Mouse (Mus musculus): ENCODE measurements at regions not wholly inside any gene's neighbourhood (a gene's known extent, or its start where the extent isn't known, plus 50 kb on each side); places are given as distances from the start of the nearest gene placed in this dataset.

- WGBS: 12% methylated on average over 9 of the region's 9 CpGs
- Histone ChIP-seq H3K27ac (ENCODE audit: low read depth, low read length) (no peak overlapping the region), H3K9me3 (ENCODE audit: low read length) (no peaks in the 10 kb centered on the region), H3K9ac (replicated peaks; ENCODE audit: low read length, poor library complexity, severe bottlenecking) (no peak overlapping the region), H3K27me3 (ENCODE audit: insufficient read depth, low read length) (no peaks in the 10 kb centered on the region), H3K4me3 (ENCODE audit: low read depth, low read length) (no peak overlapping the region), H3K4me1 (ENCODE audit: insufficient read depth, low read length) (0 out of 2 replicates have a peak, but pooled peaks cover 3% of the 10 kb centered on the region), H3K36me3 (ENCODE audit: insufficient read depth, low read length) (no peaks in the 10 kb centered on the region), H3K4me2 (ENCODE audit: low read depth, low read length, poor library complexity, severe bottlenecking) (no peak overlapping the region)
- TF ChIP-seq CTCF (IDR thresholded peaks at IDR 0.05): no peak
- ATAC-seq (ENCODE audit: low FRiP score) (no peak), DNase-seq (ENCODE audit: low spot score) (no peak)
Observed at GRCm38 (mm10) chr10:21746713-21747112, 135.3 kb upstream of the Sgk1 start.

DNA sequence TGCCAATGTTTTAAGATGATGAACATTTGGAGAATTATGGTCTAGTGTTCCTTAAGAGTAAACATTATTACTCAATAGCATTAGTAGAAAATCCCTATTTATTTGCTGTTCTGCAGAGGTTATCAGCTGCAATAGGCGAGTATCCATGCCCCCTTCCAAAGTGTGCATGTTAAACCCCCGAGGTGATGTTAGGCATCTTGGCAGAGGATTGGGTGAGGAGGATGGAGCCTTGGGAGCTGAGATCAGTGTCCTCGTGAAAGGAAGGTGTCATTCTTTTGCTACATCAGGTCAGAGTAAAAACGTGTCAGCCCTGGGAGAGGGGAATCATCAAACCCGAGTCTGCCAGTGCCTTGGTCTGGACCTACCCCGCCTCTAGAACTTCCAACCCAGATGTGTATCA, 130.7 kb upstream of the Sgk1 start:
- no peak overlapping the region for H3K4me2 ChIP-seq (ENCODE audit: low read depth, low read length, poor library complexity, severe bottlenecking)
- no peak overlapping the region for H3K27ac ChIP-seq (ENCODE audit: low read depth, low read length)
- H3K36me3 ChIP-seq (ENCODE audit: insufficient read depth, low read length): no peaks in the 10 kb centered on the region
- no peak for TF ChIP-seq CTCF (IDR thresholded peaks at IDR 0.05)
- no peaks in the 10 kb centered on the region for H3K9me3 ChIP-seq (ENCODE audit: low read length)
- peaks cover 3% of the 10 kb centered on the region; the same call in 1 of the 2 replicates for H3K4me1 ChIP-seq (ENCODE audit: insufficient read depth, low read length)
- no peak for ATAC-seq (ENCODE audit: low FRiP score)
- DNase-seq (ENCODE audit: low spot score): no peak
- H3K4me3 ChIP-seq (ENCODE audit: low read depth, low read length): no peak overlapping the region
- 79% methylated on average over 6 of the region's 6 CpGs for WGBS
- no peaks in the 10 kb centered on the region for H3K27me3 ChIP-seq (ENCODE audit: insufficient read depth, low read length)
- H3K9ac ChIP-seq (replicated peaks; ENCODE audit: low read length, poor library complexity, severe bottlenecking): no peak overlapping the region

DNA sequence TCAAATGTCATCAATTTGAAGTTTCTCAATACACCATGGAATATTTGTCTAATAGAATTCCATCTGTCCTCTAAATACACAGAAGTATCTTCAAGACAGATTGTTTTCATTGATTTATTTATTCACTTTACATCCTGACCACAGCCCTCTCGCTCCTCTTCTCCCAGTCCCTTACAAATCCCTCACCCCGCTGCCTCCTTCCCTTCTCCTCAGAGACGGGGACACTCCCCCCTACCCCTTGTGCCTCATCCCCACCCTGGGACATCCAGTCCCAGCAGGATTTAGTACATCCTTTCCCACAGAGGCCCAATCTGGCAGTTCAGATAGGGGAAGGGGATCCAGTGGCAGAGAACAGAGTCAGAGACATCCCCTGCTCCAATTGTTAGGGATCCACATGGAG, 129.6 kb upstream of the Sgk1 start:
- H3K4me3 ChIP-seq (ENCODE audit: low read depth, low read length): no peak overlapping the region
- H3K27me3 ChIP-seq (ENCODE audit: insufficient read depth, low read length): no peaks in the 10 kb centered on the region; the same call in 1 of the 2 replicates
- H3K4me1 ChIP-seq (ENCODE audit: insufficient read depth, low read length): no peaks in the 10 kb centered on the region; the same call in 1 of the 2 replicates
- ATAC-seq (ENCODE audit: low FRiP score) (no peak), DNase-seq (ENCODE audit: low spot score) (no peak)
- 51% methylated on average over 3 of the region's 3 CpGs for WGBS
- H3K4me2 ChIP-seq (ENCODE audit: low read depth, low read length, poor library complexity, severe bottlenecking): no peak overlapping the region
- no peak for TF ChIP-seq CTCF (IDR thresholded peaks at IDR 0.05)
- no peaks in the 10 kb centered on the region for H3K9me3 ChIP-seq (ENCODE audit: low read length)
- no peaks in the 10 kb centered on the region for H3K36me3 ChIP-seq (ENCODE audit: insufficient read depth, low read length)
- H3K27ac ChIP-seq (ENCODE audit: low read depth, low read length): no peak overlapping the region
- H3K9ac ChIP-seq (replicated peaks; ENCODE audit: low read length, poor library complexity, severe bottlenecking): no peak overlapping the region

GRCm38 (mm10) chr10:21754763-21755548, 127.0 kb upstream of the Sgk1 start:
- Histone ChIP-seq H3K4me3 (ENCODE audit: low read depth, low read length) (no peak overlapping the region), H3K4me2 (ENCODE audit: low read depth, low read length, poor library complexity, severe bottlenecking) (no peak overlapping the region), H3K9ac (replicated peaks; ENCODE audit: low read length, poor library complexity, severe bottlenecking) (no peak overlapping the region), H3K27me3 (ENCODE audit: insufficient read depth, low read length) (no peaks in the 10 kb centered on the region; the same call in 1 of the 2 replicates), H3K36me3 (ENCODE audit: insufficient read depth, low read length) (no peaks in the 10 kb centered on the region), H3K9me3 (ENCODE audit: low read length) (no peaks in the 10 kb centered on the region), H3K27ac (ENCODE audit: low read depth, low read length) (peak overlapping the region; percentile 34), H3K4me1 (ENCODE audit: insufficient read depth, low read length) (no peaks in the 10 kb centered on the region; the same call in 1 of the 2 replicates)
- TF ChIP-seq CTCF (IDR thresholded peaks at IDR 0.05): no peak
- peak; percentile 26 for DNase-seq (ENCODE audit: low spot score)
- 39% methylated on average over 12 of the region's 12 CpGs for WGBS
- ATAC-seq (ENCODE audit: low FRiP score): peak; percentile 70

DNA sequence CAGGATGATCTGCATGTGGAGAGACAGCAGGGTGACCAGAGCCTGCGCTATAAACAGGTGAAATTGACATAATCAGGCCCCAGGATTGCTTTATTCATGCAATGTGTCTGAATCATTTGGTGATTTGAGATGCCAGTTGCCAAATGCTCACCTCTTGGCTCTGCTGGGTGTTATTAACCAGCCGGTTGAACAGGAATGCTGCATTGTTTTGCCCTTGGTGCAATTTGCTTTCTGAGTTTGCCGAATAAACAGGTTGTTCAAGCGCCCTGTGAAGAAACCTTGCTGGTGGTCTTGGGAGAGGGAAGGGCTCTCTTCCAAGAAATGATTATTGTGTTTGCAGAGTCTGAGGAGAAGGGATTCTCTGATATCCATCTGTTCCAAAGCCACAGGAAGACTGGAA, 126.3 kb upstream of the Sgk1 start:
- H3K4me2 ChIP-seq (ENCODE audit: low read depth, low read length, poor library complexity, severe bottlenecking): no peak overlapping the region
- H3K9me3 ChIP-seq (ENCODE audit: low read length): no peaks in the 10 kb centered on the region
- no peaks in the 10 kb centered on the region; the same call in 1 of the 2 replicates for H3K4me1 ChIP-seq (ENCODE audit: insufficient read depth, low read length)
- H3K9ac ChIP-seq (replicated peaks; ENCODE audit: low read length, poor library complexity, severe bottlenecking): no peak overlapping the region
- DNase-seq (ENCODE audit: low spot score) (peak; percentile 32), ATAC-seq (ENCODE audit: low FRiP score) (no peak)
- TF ChIP-seq CTCF (IDR thresholded peaks at IDR 0.05): no peak
- no peak overlapping the region for H3K27ac ChIP-seq (ENCODE audit: low read depth, low read length)
- no peak overlapping the region for H3K4me3 ChIP-seq (ENCODE audit: low read depth, low read length)
- H3K36me3 ChIP-seq (ENCODE audit: insufficient read depth, low read length): no peaks in the 10 kb centered on the region
- H3K27me3 ChIP-seq (ENCODE audit: insufficient read depth, low read length): no peaks in the 10 kb centered on the region; the same call in 1 of the 2 replicates
- 75% methylated on average over 4 of the region's 4 CpGs for WGBS

DNA sequence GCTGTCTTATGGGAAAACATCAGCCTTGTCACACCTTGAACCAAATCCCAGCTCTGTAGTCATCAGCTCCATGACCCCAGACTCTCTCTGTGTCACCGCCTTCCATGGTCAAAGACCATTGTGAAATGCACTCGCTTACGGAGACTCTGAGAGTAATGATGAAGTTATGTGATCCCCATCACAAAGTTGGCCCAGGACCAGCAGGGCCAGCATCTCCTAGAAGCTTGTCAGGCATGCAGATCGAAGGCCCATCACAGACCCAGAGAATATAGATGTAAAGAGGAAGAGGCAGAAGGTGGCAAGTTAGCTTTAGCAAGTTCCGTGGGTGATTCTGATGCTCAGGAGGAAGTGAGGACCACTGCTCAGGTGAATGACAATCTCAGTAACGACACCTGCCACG, 125.2 kb upstream of the Sgk1 start:
- H3K27me3 ChIP-seq (ENCODE audit: insufficient read depth, low read length): no peaks in the 10 kb centered on the region; the same call in 1 of the 2 replicates
- H3K36me3 ChIP-seq (ENCODE audit: insufficient read depth, low read length): no peaks in the 10 kb centered on the region
- H3K4me1 ChIP-seq (ENCODE audit: insufficient read depth, low read length): no peaks in the 10 kb centered on the region; the same call in 1 of the 2 replicates
- ATAC-seq (ENCODE audit: low FRiP score) (no peak), DNase-seq (ENCODE audit: low spot score) (no peak)
- H3K4me2 ChIP-seq (ENCODE audit: low read depth, low read length, poor library complexity, severe bottlenecking): no peak overlapping the region
- TF ChIP-seq CTCF (IDR thresholded peaks at IDR 0.05): no peak
- H3K4me3 ChIP-seq (ENCODE audit: low read depth, low read length): no peak overlapping the region
- no peaks in the 10 kb centered on the region for H3K9me3 ChIP-seq (ENCODE audit: low read length)
- H3K9ac ChIP-seq (replicated peaks; ENCODE audit: low read length, poor library complexity, severe bottlenecking): no peak overlapping the region
- no peak overlapping the region for H3K27ac ChIP-seq (ENCODE audit: low read depth, low read length)
- 90% methylated on average over 7 of the region's 7 CpGs for WGBS

Measured in midbrain, postnatal 0 days (tissue).